Mouse (Mus musculus) activated CD4-positive, CD25-positive, alpha-beta regulatory T cell, adult 4 months (primary cell): ENCODE measurements at regions not wholly inside any gene's neighbourhood (a gene's known extent, or its start where the extent isn't known, plus 50 kb on each side); places are given as distances from the start of the nearest gene placed in this dataset.

ENCODE experiments used
- ATAC-seq: one replicate; pipeline ENCODE4 v1.8.0; 2017

GRCm38 (mm10) chr12:7382455-7382854 is 595.0 kb upstream of the Apob start:
- no peak for ATAC-seq

GRCm38 (mm10) chr12:7403800-7404199 is 573.6 kb upstream of the Apob start:
- no peak for ATAC-seq

- ATAC-seq: no peak
These were observed 565.6 kb upstream of the Apob start for GRCm38 (mm10) chr12:7411810-7412209.

GRCm38 (mm10) chr12:7420276-7420675 is 557.2 kb upstream of the Apob start:
- ATAC-seq: no peak

GRCm38 (mm10) chr12:7421826-7422540 is 555.5 kb upstream of the Apob start:
- no peak for ATAC-seq

- no peak for ATAC-seq
These were observed 546.5 kb upstream of the Apob start for GRCm38 (mm10) chr12:7430981-7431380.

GRCm38 (mm10) chr12:7445238-7445637 is 532.2 kb upstream of the Apob start:
- ATAC-seq: no peak

GRCm38 (mm10) chr12:7450506-7450905 is 526.9 kb upstream of the Apob start:
- ATAC-seq: no peak

- no peak for ATAC-seq
These were observed 520.4 kb upstream of the Apob start for GRCm38 (mm10) chr12:7457036-7457435.

GRCm38 (mm10) chr12:7457544-7457943 is 519.9 kb upstream of the Apob start:
- no peak for ATAC-seq

GRCm38 (mm10) chr12:7464947-7465346 is 512.5 kb upstream of the Apob start:
- no peak for ATAC-seq

- no peak for ATAC-seq
These were observed 464.7 kb upstream of the Apob start for GRCm38 (mm10) chr12:7512579-7513248.

- ATAC-seq: no peak
These were observed 440.1 kb upstream of the Apob start for GRCm38 (mm10) chr12:7537389-7537788.

GRCm38 (mm10) chr12:7543281-7543981 is 434.0 kb upstream of the Apob start:
- no peak for ATAC-seq

- no peak for ATAC-seq
These were observed 428.7 kb upstream of the Apob start for GRCm38 (mm10) chr12:7548759-7549158.

- ATAC-seq: no peak
These were observed 417.2 kb upstream of the Apob start for GRCm38 (mm10) chr12:7560245-7560644.

- ATAC-seq: no peak
These were observed 401.4 kb upstream of the Apob start for GRCm38 (mm10) chr12:7576081-7576480.

- no peak for ATAC-seq
These were observed 389.9 kb upstream of the Apob start for GRCm38 (mm10) chr12:7587501-7587900.

- no peak for ATAC-seq
These were observed 366.0 kb upstream of the Apob start for GRCm38 (mm10) chr12:7611272-7612092.

- ATAC-seq: no peak
These were observed 340.9 kb upstream of the Apob start for GRCm38 (mm10) chr12:7636417-7637175.

GRCm38 (mm10) chr12:7637629-7638028 is 339.8 kb upstream of the Apob start:
- no peak for ATAC-seq

GRCm38 (mm10) chr12:7650851-7651250 is 326.6 kb upstream of the Apob start:
- ATAC-seq: no peak
